9 mouse cellular contexts compared by ENCODE assay signal in the genomic region with DNA sequence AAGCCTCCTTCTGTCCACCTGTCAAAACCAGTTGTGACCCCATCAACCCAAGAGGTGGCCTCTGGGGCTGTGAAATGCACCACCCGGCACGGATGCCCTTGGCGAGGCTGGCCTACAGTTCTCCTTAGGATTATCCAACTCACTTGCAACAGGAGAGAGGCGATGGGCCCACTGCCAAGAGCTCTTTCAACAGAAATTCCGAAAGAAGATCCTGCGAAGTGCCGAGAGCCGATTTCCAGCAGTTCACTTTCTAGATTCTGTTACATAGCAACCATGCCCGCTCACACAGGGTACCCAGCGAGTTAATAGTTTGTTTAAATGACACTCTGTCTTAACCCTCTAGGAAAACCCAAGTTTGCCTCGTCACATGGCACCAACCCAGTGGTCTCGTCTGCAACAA.
DNase-seq lines count a peak whose midpoint lies in the region; ATAC-seq and TF ChIP-seq lines count a peak whose summit lies in the region.
"Had no signal": no experiment of that assay in that cellular context is flagged by ENCODE, and none has a peak within 500 bp of the region (broad histone marks: within the 10 kb centered on the region; RNA-seq: fewer than 3 reads in every experiment).

No protein-coding gene starts in this region.

- peak overlapping the region; percentile 15; the same call in 1 of the 2 replicates for H3K4me3 ChIP-seq in forebrain, postnatal 0 days (ENCODE audit: low read depth, low read length)
- no peak overlapping the region for H3K4me3 ChIP-seq in midbrain, embryonic 16.5 days (ENCODE audit: low read depth, low read length)
- H3K4me3 ChIP-seq: limb, embryonic 13.5 days had no signal

- intact Hi-C loops in heart, postnatal 14 days (cut with DNase I), result no loop called here
- intact Hi-C loops in heart, postnatal 25 days (cut with DNase I), result no loop called here

- WGBS in forebrain, postnatal 0 days, result 10% methylated on average over 12 of the region's 12 CpGs
- WGBS in midbrain, embryonic 16.5 days, result 35% methylated on average over 12 of the region's 12 CpGs

- TF ChIP-seq CTCF in forebrain, postnatal 0 days (IDR thresholded peaks at IDR 0.05; ENCODE audit: low read depth), result no peak

- no peak overlapping the region for H3K9ac ChIP-seq in forebrain, postnatal 0 days
- no peak overlapping the region for H3K9ac ChIP-seq in midbrain, embryonic 16.5 days (ENCODE audit: low read depth, low read length)
- H3K9ac ChIP-seq: limb, embryonic 13.5 days had no signal

- no peak overlapping the region for H3K27ac ChIP-seq in forebrain, postnatal 0 days (ENCODE audit: low read depth, low read length)
- no peak overlapping the region for H3K27ac ChIP-seq in midbrain, embryonic 16.5 days (ENCODE audit: low read length)
- H3K27ac ChIP-seq: limb, embryonic 13.5 days had no signal

- DNase-seq in heart, postnatal 14 days, result peak; percentile 15 to 25
- no peak for DNase-seq in heart, postnatal 25 days (ENCODE audit: low spot score)
- peak; percentile 74 for DNase-seq in adrenal gland, postnatal 25 days
- DNase-seq in forebrain, postnatal 0 days, result peak; percentile 81
- DNase-seq in layer of hippocampus, postnatal 36 days, result peak; percentile 26 to 35
- DNase-seq in spleen, postnatal 14 days (ENCODE audit: low spot score in 2 of 2), result no peak
- no peak for DNase-seq in adipocyte (ENCODE audit: low spot score)

- peak overlapping the region; percentile 51 for H3K4me2 ChIP-seq in forebrain, postnatal 0 days (ENCODE audit: low read depth)
- H3K4me2 ChIP-seq in midbrain, embryonic 16.5 days (ENCODE audit: low read length), result peak overlapping the region; percentile 76

- no peaks in the 10 kb centered on the region for H3K36me3 ChIP-seq in forebrain, postnatal 0 days (ENCODE audit: insufficient read depth)
- H3K36me3 ChIP-seq in midbrain, embryonic 16.5 days (ENCODE audit: control insufficient read depth, insufficient read depth, low read length), result no peaks in the 10 kb centered on the region
- H3K36me3 ChIP-seq: limb, embryonic 13.5 days had no signal

- H3K27me3 ChIP-seq in forebrain, postnatal 0 days (ENCODE audit: insufficient read depth, low read length), result no peaks in the 10 kb centered on the region
- H3K27me3 ChIP-seq in midbrain, embryonic 16.5 days (ENCODE audit: control insufficient read depth, insufficient read depth, low read depth, low read length), result no peaks in the 10 kb centered on the region
- H3K27me3 ChIP-seq: limb, embryonic 13.5 days had no signal

- peak; percentile 75 for ATAC-seq in forebrain, postnatal 0 days
- peak; percentile 77 for ATAC-seq in midbrain, embryonic 16.5 days

- no peaks in the 10 kb centered on the region for H3K9me3 ChIP-seq in forebrain, postnatal 0 days (ENCODE audit: low read length)
- H3K9me3 ChIP-seq in midbrain, embryonic 16.5 days (replicated peaks; ENCODE audit: control insufficient read depth, low read length, poor library complexity, severe bottlenecking), result no peaks in the 10 kb centered on the region
- H3K9me3 ChIP-seq: limb, embryonic 13.5 days had no signal

- no peaks in the 10 kb centered on the region; the same call in 1 of the 2 replicates for H3K4me1 ChIP-seq in forebrain, postnatal 0 days (ENCODE audit: insufficient read depth)
- H3K4me1 ChIP-seq in midbrain, embryonic 16.5 days (ENCODE audit: control insufficient read depth, insufficient read depth, low read length), result peaks cover 31% of the 10 kb centered on the region

Comparison
In these comparisons a context has a peak if more than half of its experiments do, and no peak if none do; other contexts are left out.
1. DNase-seq: peak in heart, postnatal 14 days (2 of 2), adrenal gland, postnatal 25 days (single experiment), forebrain, postnatal 0 days (single experiment) and layer of hippocampus, postnatal 36 days (2 of 2); none in heart, postnatal 25 days (single experiment), spleen, postnatal 14 days (0 of 2) and adipocyte (single experiment).